Mouse (Mus musculus): ENCODE results near the gene Sp110. TPM values are rescaled to one million over a fixed set of nuclear protein-coding genes. Genes with fewer than 3 reads are reported as not detected.
"Not testable (repeated sequence)": the region's sequence is repeated elsewhere in the genome, so short reads cannot be mapped to it uniquely, and the experiment has no call there.

Sp110 gene
- polyA plus RNA-seq, 1 experiment from 2014 or later, result 5.0 TPM

- H3K4me1 ChIP-seq (replicated peaks; ENCODE audit: control insufficient read depth, insufficient read depth, low read length); H3K4me3 ChIP-seq (ENCODE audit: low read depth, low read length); H3K27ac ChIP-seq (ENCODE audit: low read depth, low read length); H3K27me3 ChIP-seq (replicated peaks; ENCODE audit: control insufficient read depth, insufficient read depth, low read length); H3K9me3 ChIP-seq (ENCODE audit: control insufficient read depth, low read length); H3K36me3 ChIP-seq (ENCODE audit: control insufficient read depth, insufficient read depth, low read length); H3K4me2 ChIP-seq; DNase-seq (ENCODE audit: low spot score); ATAC-seq (replicated peaks; ENCODE audit: low FRiP score); H3K9ac ChIP-seq (ENCODE audit: low read depth, low read length): not testable (repeated sequence)
- 44% methylated on average over 3 of the region's 3 CpGs for WGBS
Observed at GRCm38 (mm10) chr1:85578372-85579010, 20.1 kb downstream of the Sp110 start.

- H3K36me3 ChIP-seq (ENCODE audit: control insufficient read depth, insufficient read depth, low read length); H3K9ac ChIP-seq (ENCODE audit: low read depth, low read length); H3K4me3 ChIP-seq (ENCODE audit: low read depth, low read length); H3K4me1 ChIP-seq (replicated peaks; ENCODE audit: control insufficient read depth, insufficient read depth, low read length); H3K9me3 ChIP-seq (ENCODE audit: control insufficient read depth, low read length); ATAC-seq (replicated peaks; ENCODE audit: low FRiP score); H3K27ac ChIP-seq (ENCODE audit: low read depth, low read length); H3K4me2 ChIP-seq; DNase-seq (ENCODE audit: low spot score); H3K27me3 ChIP-seq (replicated peaks; ENCODE audit: control insufficient read depth, insufficient read depth, low read length): not testable (repeated sequence)
- 64% methylated on average over 2 of the region's 3 CpGs for WGBS
Observed at GRCm38 (mm10) chr1:85575376-85575775, 23.2 kb downstream of the Sp110 start, which contains the start of gene G530012D18Rik. Gene G530012D18Rik (plus strand): TSS chr1:85575676.

- H3K36me3 ChIP-seq (ENCODE audit: control insufficient read depth, insufficient read depth, low read length); H3K4me3 ChIP-seq (ENCODE audit: low read depth, low read length); H3K27ac ChIP-seq (ENCODE audit: low read depth, low read length); ATAC-seq (replicated peaks; ENCODE audit: low FRiP score); DNase-seq (ENCODE audit: low spot score); H3K4me2 ChIP-seq; H3K9me3 ChIP-seq (ENCODE audit: control insufficient read depth, low read length); H3K4me1 ChIP-seq (replicated peaks; ENCODE audit: control insufficient read depth, insufficient read depth, low read length); H3K9ac ChIP-seq (ENCODE audit: low read depth, low read length); H3K27me3 ChIP-seq (replicated peaks; ENCODE audit: control insufficient read depth, insufficient read depth, low read length): not testable (repeated sequence)
- 68% methylated on average over 4 of the region's 4 CpGs for WGBS
Observed at GRCm38 (mm10) chr1:85573554-85573953, 25.1 kb downstream of the Sp110 start.

GRCm38 (mm10) chr1:85555261-85555660, 43.4 kb downstream of the Sp110 start:
- H3K4me2 ChIP-seq; H3K36me3 ChIP-seq (ENCODE audit: control insufficient read depth, insufficient read depth, low read length); H3K9ac ChIP-seq (ENCODE audit: low read depth, low read length); DNase-seq (ENCODE audit: low spot score); H3K4me3 ChIP-seq (ENCODE audit: low read depth, low read length); H3K27ac ChIP-seq (ENCODE audit: low read depth, low read length); H3K9me3 ChIP-seq (ENCODE audit: control insufficient read depth, low read length); ATAC-seq (replicated peaks; ENCODE audit: low FRiP score); H3K4me1 ChIP-seq (replicated peaks; ENCODE audit: control insufficient read depth, insufficient read depth, low read length); H3K27me3 ChIP-seq (replicated peaks; ENCODE audit: control insufficient read depth, insufficient read depth, low read length): not testable (repeated sequence)
- WGBS, result 78% methylated on average over 4 of the region's 4 CpGs

GRCm38 (mm10) chr1:85546442-85546841, 52.2 kb downstream of the Sp110 start:
- ATAC-seq (replicated peaks; ENCODE audit: low FRiP score); H3K4me1 ChIP-seq (replicated peaks; ENCODE audit: control insufficient read depth, insufficient read depth, low read length); H3K4me2 ChIP-seq; H3K9ac ChIP-seq (ENCODE audit: low read depth, low read length); H3K27me3 ChIP-seq (replicated peaks; ENCODE audit: control insufficient read depth, insufficient read depth, low read length); H3K4me3 ChIP-seq (ENCODE audit: low read depth, low read length); H3K27ac ChIP-seq (ENCODE audit: low read depth, low read length); H3K9me3 ChIP-seq (ENCODE audit: control insufficient read depth, low read length); H3K36me3 ChIP-seq (ENCODE audit: control insufficient read depth, insufficient read depth, low read length); DNase-seq (ENCODE audit: low spot score): not testable (repeated sequence)

GRCm38 (mm10) chr1:85543818-85544217, 54.8 kb downstream of the Sp110 start:
- H3K27ac ChIP-seq (ENCODE audit: low read depth, low read length); H3K36me3 ChIP-seq (ENCODE audit: control insufficient read depth, insufficient read depth, low read length); H3K27me3 ChIP-seq (replicated peaks; ENCODE audit: control insufficient read depth, insufficient read depth, low read length); H3K4me1 ChIP-seq (replicated peaks; ENCODE audit: control insufficient read depth, insufficient read depth, low read length); H3K4me2 ChIP-seq; H3K4me3 ChIP-seq (ENCODE audit: low read depth, low read length); DNase-seq (ENCODE audit: low spot score); ATAC-seq (replicated peaks; ENCODE audit: low FRiP score); H3K9ac ChIP-seq (ENCODE audit: low read depth, low read length); H3K9me3 ChIP-seq (ENCODE audit: control insufficient read depth, low read length): not testable (repeated sequence)
- WGBS, result 70% methylated on average over 3 of the region's 4 CpGs

GRCm38 (mm10) chr1:85528451-85529110, 70.0 kb downstream of the Sp110 start:
- H3K9me3 ChIP-seq (ENCODE audit: control insufficient read depth, low read length); DNase-seq (ENCODE audit: low spot score); ATAC-seq (replicated peaks; ENCODE audit: low FRiP score); H3K4me1 ChIP-seq (replicated peaks; ENCODE audit: control insufficient read depth, insufficient read depth, low read length); H3K36me3 ChIP-seq (ENCODE audit: control insufficient read depth, insufficient read depth, low read length); H3K27ac ChIP-seq (ENCODE audit: low read depth, low read length); H3K4me3 ChIP-seq (ENCODE audit: low read depth, low read length); H3K27me3 ChIP-seq (replicated peaks; ENCODE audit: control insufficient read depth, insufficient read depth, low read length); H3K9ac ChIP-seq (ENCODE audit: low read depth, low read length); H3K4me2 ChIP-seq: not testable (repeated sequence)
- 76% methylated on average over 13 of the region's 15 CpGs for WGBS

Data from liver, embryonic 11.5 days (tissue).